Mouse (Mus musculus) layer of hippocampus, postnatal 10 days (tissue): ENCODE results near the gene Macrod2. TPM values are rescaled to one million over a fixed set of nuclear protein-coding genes. Genes with fewer than 3 reads are reported as not detected.

Experiments
- DNase-seq, 2 experiments: peaks; one replicate each; pipeline ENCODE4 v3.0.0; 2021; ENCODE audit warnings: low spot score in 2 of 2
- total RNA-seq, 2 experiments: library from RNA; stranded (reverse); gene quantifications; 2 replicates each; pipeline ENCODE4 v1.2.3; 2021

Gene Macrod2
- total RNA-seq, 2 experiments from 2014 or later = 58.4 to 70.5 TPM

- DNase-seq = no peak
Observed at GRCm38 (mm10) chr2:141434084-141434483, 1039.0 kb downstream of the Macrod2 start.

GRCm38 (mm10) chr2:141434731-141435570 is 1039.8 kb downstream of the Macrod2 start:
- peak; percentile 28 to 30 for DNase-seq

DNA sequence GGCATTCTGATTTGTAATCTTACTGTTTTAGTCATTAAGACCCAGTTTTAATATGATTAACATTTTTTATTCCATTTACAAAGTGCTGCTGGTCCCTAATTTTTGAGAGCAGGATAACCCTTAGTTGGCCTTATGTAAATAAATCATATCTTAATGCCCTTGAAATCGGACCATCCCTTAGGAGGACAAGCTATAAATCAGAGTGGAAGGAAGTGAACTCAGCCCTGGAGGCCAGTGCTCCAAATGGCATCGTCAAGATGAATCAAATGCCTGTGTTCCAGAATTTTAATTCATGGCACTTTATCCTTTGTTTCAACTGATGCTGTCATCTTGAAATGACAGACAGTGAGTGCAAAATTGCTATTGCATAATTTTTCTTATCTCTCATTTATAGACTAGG is 1046.8 kb downstream of the Macrod2 start:
- no peak for DNase-seq

- no peak for DNase-seq
Observed at GRCm38 (mm10) chr2:141449078-141449680, 1054.1 kb downstream of the Macrod2 start.

DNA sequence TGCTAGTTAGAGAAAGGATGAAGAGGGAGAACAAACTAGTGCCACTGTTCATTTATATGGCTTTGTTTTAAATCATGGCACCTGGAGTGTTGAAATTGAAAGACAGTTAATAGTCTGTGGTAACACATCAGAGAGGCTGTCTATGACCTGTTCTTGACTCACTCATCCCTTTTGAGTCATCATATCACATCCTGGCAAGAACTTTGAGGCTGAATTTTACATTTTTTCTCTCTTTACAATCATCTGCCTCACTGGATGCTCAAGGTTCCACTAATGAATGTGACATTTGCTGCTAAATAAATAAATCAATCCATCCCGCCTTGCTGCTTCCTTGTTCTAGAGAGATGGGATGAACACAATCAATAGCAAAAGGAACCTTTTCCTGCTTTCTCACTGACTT is 1068.8 kb downstream of the Macrod2 start:
- DNase-seq = no peak

GRCm38 (mm10) chr2:141472791-141473190 is 1077.7 kb downstream of the Macrod2 start:
- DNase-seq = no peak

- no peak for DNase-seq
Observed at GRCm38 (mm10) chr2:141477585-141477984, 1082.5 kb downstream of the Macrod2 start.

DNA sequence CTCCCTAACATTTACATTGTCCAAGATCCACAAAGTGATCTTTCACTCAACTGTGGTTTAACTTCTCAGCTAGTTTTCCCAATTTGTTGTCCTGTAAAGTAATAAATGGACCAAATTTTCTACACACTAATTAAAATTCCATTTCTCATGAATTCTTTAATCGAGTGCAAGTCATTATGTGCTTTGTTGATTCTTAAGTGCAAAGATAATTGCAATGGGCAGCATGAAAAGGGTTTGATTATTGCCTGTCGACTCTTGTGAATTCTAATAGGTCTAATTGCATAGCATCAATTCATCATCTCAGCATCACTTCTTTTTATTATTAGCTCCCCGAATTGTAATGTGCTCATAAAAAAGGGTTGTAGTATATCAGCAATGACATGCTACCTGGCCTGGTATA is 1095.4 kb downstream of the Macrod2 start:
- DNase-seq = no peak

GRCm38 (mm10) chr2:141505451-141505850 is 1110.3 kb downstream of the Macrod2 start:
- no peak for DNase-seq

DNA sequence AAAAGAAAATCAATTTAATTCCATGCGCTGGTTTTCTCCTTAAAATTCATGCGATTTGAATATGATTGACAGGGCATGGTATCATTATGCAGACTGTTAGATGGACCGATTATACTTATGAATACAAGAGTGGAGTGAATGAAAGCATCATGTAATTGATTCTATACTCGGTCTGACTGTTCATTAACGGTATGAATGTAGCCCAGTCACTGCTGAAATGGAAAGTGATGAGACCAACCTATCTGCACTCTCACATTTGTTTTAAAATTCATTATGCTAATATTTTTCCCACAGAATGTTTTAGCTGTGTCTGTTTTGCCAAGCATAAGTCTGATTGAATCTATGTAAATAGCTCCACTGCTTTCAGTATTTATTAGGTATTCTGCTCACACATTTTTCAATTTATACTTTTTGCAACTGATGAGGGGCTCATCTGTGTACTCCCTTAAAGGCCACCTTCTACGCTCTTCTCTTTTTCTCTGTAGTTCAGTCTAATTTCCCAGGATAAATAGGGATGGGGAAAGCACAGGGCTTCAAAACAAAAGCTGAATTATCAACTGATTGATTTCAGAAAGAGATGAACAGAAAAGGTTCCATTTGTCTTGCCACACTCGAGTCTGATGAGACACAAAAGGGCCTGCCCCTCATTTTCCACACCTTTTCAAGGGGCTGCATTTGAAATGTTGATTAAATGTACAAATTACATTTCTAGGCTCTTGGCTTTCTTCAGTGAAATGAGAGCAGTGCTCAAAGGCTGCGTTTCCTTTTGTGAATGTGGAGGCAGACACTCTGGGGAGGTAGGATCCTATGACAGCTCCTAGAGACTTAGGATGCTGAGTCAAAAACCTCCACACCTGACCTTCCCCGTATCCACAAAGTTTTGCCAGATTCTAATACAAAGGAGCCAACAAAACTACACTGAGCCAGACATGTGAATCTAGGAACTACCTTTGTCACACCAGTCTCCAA is 1113.1 kb downstream of the Macrod2 start:
- no peak for DNase-seq

DNA sequence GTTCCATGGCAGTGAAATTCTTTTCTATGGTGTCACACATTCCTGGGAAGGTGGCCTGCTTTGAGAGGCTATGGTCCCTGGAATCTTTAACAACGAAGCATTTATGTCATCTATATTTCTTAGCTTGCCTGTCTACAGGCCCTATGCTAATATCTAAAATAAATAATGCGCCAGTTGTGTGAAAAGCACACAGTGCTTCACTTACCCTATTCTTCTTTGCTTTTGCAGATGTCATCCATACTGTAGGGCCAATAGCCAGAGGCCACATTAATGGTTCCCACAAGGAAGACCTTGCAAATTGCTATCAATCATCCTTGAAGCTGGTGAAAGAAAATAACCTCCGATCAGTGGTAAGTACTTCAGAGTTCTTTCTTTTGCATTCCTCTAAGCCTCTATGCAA is 1119.9 kb downstream of the Macrod2 start:
- DNase-seq = no peak

DNA sequence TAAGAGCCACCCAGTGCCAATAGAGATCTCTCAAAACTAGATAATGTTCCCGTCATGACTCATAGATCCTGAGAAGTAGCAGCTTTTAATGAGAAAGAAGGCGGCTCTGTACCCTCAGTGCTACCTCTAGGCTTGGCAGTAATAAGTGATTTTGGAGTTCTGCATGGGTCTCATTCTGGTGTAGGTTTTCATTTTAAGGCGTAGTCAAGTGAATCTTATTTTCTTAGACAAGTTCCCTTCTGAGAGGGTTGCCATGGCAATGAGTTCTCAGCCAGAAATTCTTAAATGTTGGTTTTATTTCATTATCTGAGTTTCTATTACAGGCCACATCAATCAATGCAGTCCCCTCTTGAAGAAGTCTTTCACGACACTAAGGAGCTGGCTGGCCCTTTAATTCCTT is 1127.0 kb downstream of the Macrod2 start:
- no peak for DNase-seq

DNA sequence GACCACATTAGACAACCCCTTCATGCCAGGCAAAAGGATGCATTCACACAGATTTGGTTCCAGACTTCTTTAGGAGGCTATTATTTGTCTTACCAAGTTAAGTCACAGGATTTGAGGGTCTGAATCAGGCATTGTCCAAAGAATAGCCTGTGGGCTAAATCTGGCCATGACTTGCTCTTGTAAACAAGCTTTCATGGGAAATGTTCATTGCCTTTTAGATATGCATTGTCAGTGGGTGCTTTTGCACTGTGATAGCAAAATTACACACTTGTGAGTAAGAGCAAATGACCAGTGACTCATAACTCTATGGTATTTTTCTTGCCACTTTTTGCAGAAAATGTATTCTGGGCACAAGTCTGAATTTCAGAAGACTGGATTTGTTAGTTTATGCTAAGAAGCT is 1150.8 kb downstream of the Macrod2 start:
- no peak for DNase-seq

- DNase-seq = no peak
Observed at GRCm38 (mm10) chr2:141551701-141552100, 1156.6 kb downstream of the Macrod2 start.

DNA sequence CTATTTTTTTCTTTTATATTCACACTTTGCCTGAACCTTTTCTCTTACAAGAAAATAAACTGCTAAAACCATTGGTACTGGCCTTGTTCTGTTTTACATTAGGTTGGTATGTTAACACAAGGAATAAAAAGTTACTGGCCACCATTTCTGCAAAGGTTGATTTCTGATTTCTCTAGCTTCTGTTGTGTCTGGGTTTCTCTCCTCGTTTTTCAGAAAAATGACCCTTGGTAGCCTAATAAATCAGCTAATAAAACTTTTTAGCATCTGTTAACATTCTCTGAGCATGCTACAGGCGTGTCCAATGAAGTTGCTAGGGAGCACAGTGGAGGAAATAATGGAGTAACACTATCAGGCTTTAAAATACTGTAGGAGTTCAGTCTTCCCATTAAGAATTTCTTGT is 1161.6 kb downstream of the Macrod2 start:
- DNase-seq = no peak

GRCm38 (mm10) chr2:141558242-141558827 is 1163.2 kb downstream of the Macrod2 start:
- DNase-seq = no peak

DNA sequence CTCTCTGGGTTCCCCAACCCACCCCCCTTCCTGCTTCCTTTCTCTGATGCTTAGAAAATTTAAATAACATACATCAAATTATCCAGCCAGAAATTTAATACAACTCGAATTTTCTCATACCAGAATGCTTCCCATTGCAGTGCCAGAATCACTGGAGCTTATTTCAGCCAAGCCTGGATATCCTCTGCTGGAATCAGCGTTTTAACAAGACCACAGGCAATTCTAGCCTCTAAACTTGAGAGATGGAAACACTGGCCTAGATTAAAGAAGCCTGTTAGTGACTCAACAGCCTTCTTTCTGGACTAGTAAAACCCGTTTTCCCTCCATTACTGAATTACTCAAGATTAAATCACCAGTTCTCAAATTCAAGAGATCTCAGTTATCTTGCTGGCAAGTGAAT is 1170.9 kb downstream of the Macrod2 start:
- no peak for DNase-seq

GRCm38 (mm10) chr2:141571360-141571759 is 1176.3 kb downstream of the Macrod2 start:
- no peak for DNase-seq

DNA sequence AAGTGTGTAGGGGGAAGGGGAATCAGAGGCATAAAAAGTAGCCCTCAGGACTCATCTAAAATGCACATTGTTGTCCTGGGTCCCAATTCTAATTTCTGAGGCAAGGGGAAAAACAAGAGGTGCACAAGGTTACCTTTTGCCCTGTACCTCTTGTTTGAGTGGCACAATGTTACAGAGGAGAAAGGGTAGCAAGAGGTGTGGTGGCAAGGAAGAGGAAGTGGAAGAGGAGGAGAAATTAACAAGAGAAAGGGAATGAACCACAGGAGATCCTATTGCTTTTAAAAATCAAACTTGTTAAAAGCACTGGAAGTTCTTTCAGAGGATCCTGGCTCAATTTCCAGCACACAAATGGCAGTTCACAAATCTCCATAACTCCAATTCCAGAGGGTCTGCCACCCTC is 1183.1 kb downstream of the Macrod2 start:
- no peak for DNase-seq

DNA sequence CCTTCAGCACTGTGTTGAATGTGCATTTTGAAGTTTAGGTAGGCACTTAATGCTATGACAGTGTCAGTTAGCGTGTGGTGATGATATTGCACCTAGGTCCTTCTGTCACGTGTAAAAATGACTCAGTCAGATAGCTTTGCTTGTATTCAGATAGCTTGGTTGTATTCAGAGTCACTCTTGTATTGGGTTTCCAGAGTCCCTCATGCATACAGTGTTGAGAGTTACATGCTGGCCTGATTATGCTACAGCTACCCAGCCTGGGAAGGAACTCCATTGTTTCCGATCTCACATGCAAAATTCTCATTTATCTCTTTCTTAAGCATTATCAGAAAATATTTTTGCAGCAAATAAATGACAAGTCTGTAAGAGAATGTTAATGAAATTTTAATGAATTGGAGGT is 1187.3 kb downstream of the Macrod2 start:
- DNase-seq = no peak

GRCm38 (mm10) chr2:141582933-141583332 is 1187.8 kb downstream of the Macrod2 start:
- no peak for DNase-seq
